Mouse (Mus musculus) CD4-positive naive resting alpha-beta T cell, adult 57 days (primary cell): ENCODE measurements around the gene Myo3a. TPM values are rescaled to one million over a fixed set of nuclear protein-coding genes. Genes with fewer than 3 reads are reported as not detected.

ENCODE experiments used
- total RNA-seq: library from RNA; stranded (reverse); gene quantifications from one replicate; pipeline ENCODE4 v1.2.4, GENCODE M21; 2023

Myo3a gene
- total RNA-seq = not detected

GRCm38 (mm10) chr2:22227308-22227707 lies at the start of gene Myo3a:
Gene Myo3a (plus strand): TSS chr2:22227503.

GRCm38 (mm10) chr2:22621828-22622731 lies 394.8 kb downstream of the Myo3a start, which contains the start of gene Gad2:
Gene Gad2 (plus strand): TSS chr2:22622205.

